Mouse (Mus musculus) regulatory T cell (primary cell): ENCODE results near the gene Tex22.

Experiments
- in situ Hi-C: fragments of 300-600 bp; cut with MboI, MseI; formaldehyde crosslinking; loops from one replicate; pipeline ENCODE4 v1.15.1; 2025; ENCODE audit warnings: high pct_unique_total_duplicates

The Tex22 gene

GRCm38 (mm10) chr12:113056089-113056488, 18.2 kb upstream of the Tex22 start:
- in situ Hi-C loops, result no loop called here

GRCm38 (mm10) chr12:113060178-113060577, 14.1 kb upstream of the Tex22 start:
- in situ Hi-C loops, result no loop called here

- in situ Hi-C loops, result no loop called here
These were observed 12.7 kb upstream of the Tex22 start for GRCm38 (mm10) chr12:113061606-113062005.

GRCm38 (mm10) chr12:113062201-113062600, 12.1 kb upstream of the Tex22 start:
- in situ Hi-C loops, result no loop called here

GRCm38 (mm10) chr12:113063700-113064099, 10.6 kb upstream of the Tex22 start:
- in situ Hi-C loops, result no loop called here

- in situ Hi-C loops, result no loop called here
These were observed 6.3 kb upstream of the Tex22 start for GRCm38 (mm10) chr12:113068002-113068401.

- in situ Hi-C loops, result no loop called here
These were observed 4.9 kb upstream of the Tex22 start for GRCm38 (mm10) chr12:113069389-113069788.

GRCm38 (mm10) chr12:113071321-113071720, 3.0 kb upstream of the Tex22 start:
- in situ Hi-C loops, result loop anchor here (10.0 kb wide), 1 partner anchor 67 kb away; the partner anchor contains the start of gene Brf1

GRCm38 (mm10) chr12:113071827-113072226, 2.5 kb upstream of the Tex22 start:
- in situ Hi-C loops, result loop anchor here (10.0 kb wide), 1 partner anchor 67 kb away; the partner anchor contains the start of gene Brf1

- in situ Hi-C loops, result loop anchor here (10.0 kb wide), 1 partner anchor 69 kb away; the partner anchor contains the start of gene Brf1
These were observed 628 bp upstream of the Tex22 start for GRCm38 (mm10) chr12:113073420-113074328.

GRCm38 (mm10) chr12:113075063-113075454, 757 bp downstream of the Tex22 start:
- in situ Hi-C loops, result loop anchor here (10.0 kb wide), 1 partner anchor 70 kb away; the partner anchor contains the start of gene Brf1

- in situ Hi-C loops, result loop anchor here (10.0 kb wide), 1 partner anchor 71 kb away; the partner anchor contains the start of gene Brf1
These were observed 1.2 kb downstream of the Tex22 start for GRCm38 (mm10) chr12:113075486-113075885.

- in situ Hi-C loops, result no loop called here
These were observed 13.0 kb downstream of the Tex22 start for GRCm38 (mm10) chr12:113087276-113087675.

- in situ Hi-C loops, result no loop called here
These were observed 13.7 kb downstream of the Tex22 start for GRCm38 (mm10) chr12:113088026-113088425.

- in situ Hi-C loops, result no loop called here
These were observed 14.8 kb downstream of the Tex22 start for GRCm38 (mm10) chr12:113089107-113089506.

GRCm38 (mm10) chr12:113090053-113090452, 15.8 kb downstream of the Tex22 start:
- in situ Hi-C loops, result no loop called here

- in situ Hi-C loops, result loop anchor here (5.0 kb wide), 1 partner anchor 80 kb away; no protein-coding TSS in a partner anchor
These were observed 22.7 kb downstream of the Tex22 start for GRCm38 (mm10) chr12:113097040-113097439.

- in situ Hi-C loops, result loop anchor here (5.0 kb wide), 1 partner anchor 81 kb away; no protein-coding TSS in a partner anchor
These were observed 23.5 kb downstream of the Tex22 start, which contains the start of gene Mta1 for GRCm38 (mm10) chr12:113097749-113098281. Gene Mta1, plus strand, starts transcription at chr12:113098278.

- in situ Hi-C loops, result loop anchor here (5.0 kb wide), 1 partner anchor 81 kb away; no protein-coding TSS in a partner anchor
These were observed 24.3 kb downstream of the Tex22 start for GRCm38 (mm10) chr12:113098530-113099151.

GRCm38 (mm10) chr12:113099470-113100237, 25.4 kb downstream of the Tex22 start:
- in situ Hi-C loops, result loop anchor here (5.0 kb wide), 1 partner anchor 82 kb away; no protein-coding TSS in a partner anchor
